Mouse (Mus musculus) E14TG2a.4 (cell line): ENCODE results near the gene Adamts4.

Source experiments
- CTCF ChIP-seq: conservative IDR thresholded peaks from 2 replicates; pipeline ENCODE4 v1.5.1; 2014; ENCODE audit warnings: low read length
- POU5F1 ChIP-seq: IDR thresholded peaks from 2 replicates; pipeline ENCODE4 v1.6.1; 2014; ENCODE audit warnings: low read length, borderline replicate concordance

- TF ChIP-seq CTCF (no peak), POU5F1 (no peak)
Observed at GRCm38 (mm10) chr1:171232800-171233730, 17.2 kb upstream of the Adamts4 start.
